Mouse (Mus musculus) bone marrow macrophage, adult 2 months (primary cell): ENCODE data around the gene Cdc42.

Experiments
- CTCF ChIP-seq: IDR thresholded peaks from 2 replicates; pipeline ENCODE4 v1.5.1; 2012; ENCODE audit warnings: low read depth, mild to moderate bottlenecking, low read length, moderate library complexity
- POLR2A ChIP-seq: IDR thresholded peaks from 2 replicates; pipeline ENCODE4 v1.6.1; 2012; ENCODE audit warnings: mild to moderate bottlenecking, low read depth, low read length, borderline replicate concordance

DNA sequence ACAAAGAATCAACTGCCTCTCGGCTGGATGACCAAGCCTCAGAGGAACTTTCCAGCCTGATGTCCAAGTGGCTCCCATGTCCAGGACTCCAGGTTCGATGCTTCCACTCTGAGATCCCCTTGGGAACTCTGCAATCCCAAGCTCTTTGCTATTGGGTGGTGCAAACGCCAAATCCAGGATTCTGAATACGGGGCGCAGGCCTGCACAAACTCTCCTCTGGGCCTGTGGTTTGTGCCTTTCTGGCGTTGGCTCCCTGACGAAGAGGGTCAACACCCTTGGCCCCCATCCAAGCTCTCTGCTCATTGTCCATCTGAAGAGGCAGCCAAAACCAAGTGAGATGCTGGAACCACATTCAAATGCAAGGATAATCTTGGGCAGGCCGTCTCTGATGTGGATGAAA lies 59.1 kb downstream of the Cdc42 start:
- no peak for TF ChIP-seq CTCF
- TF ChIP-seq POLR2A, result no peak
